Mouse (Mus musculus) lung, adult 2 months (tissue): ENCODE data around the gene Ankrd60. TPM values are rescaled to one million over a fixed set of nuclear protein-coding genes. Genes with fewer than 3 reads are reported as not detected.
A peak's percentile ranks its signal among the peaks of the same experiment; 100 is the strongest.

Source experiments
- DNase-seq: peaks from one replicate; pipeline ENCODE4 v3.0.0; 2022
- H3K4me1 ChIP-seq: fragments of 200-500 bp; 2 replicates; pipeline ENCODE4 v1.6.1; 2011; ENCODE audit warnings: low read length; ENCODE audit not compliant: control insufficient read depth, insufficient read depth
- H3K4me3 ChIP-seq: fragments of 200-500 bp; replicated peaks from 2 replicates; pipeline ENCODE3; 2011; ENCODE audit warnings: low read depth, mild to moderate bottlenecking, control low read depth, low read length; ENCODE audit errors: extremely low read depth
- CTCF ChIP-seq: fragments of 200-500 bp; IDR thresholded peaks from 2 replicates; pipeline ENCODE4 v1.5.1; 2011; ENCODE audit warnings: mild to moderate bottlenecking, low read length, control low read depth; ENCODE audit not compliant: insufficient read depth
- POLR2A ChIP-seq: fragments of 200-500 bp; IDR thresholded peaks from 2 replicates; pipeline ENCODE4 v1.6.1; 2011; ENCODE audit warnings: low read depth, mild to moderate bottlenecking, control low read depth, low read length, borderline replicate concordance; ENCODE audit errors: extremely low read depth
- WGBS: fragments of 180-500 bp; shearing (Covaris S2); methylation state at CpG from one replicate; pipeline ENCODE4 v1.1.7; 2018; 5-methylcytosine and 5-hydroxymethylcytosine counted together
- polyA plus RNA-seq: library from polyadenylated mRNA; depleted of rRNA; stranded (reverse); fragments of >200 nt; gene quantifications from 2 replicates; pipeline ENCODE4 v1.2.3, GENCODE M21; 2012; rRNA removed

Gene Ankrd60
- not detected in 2 replicates for polyA plus RNA-seq

- no peak for TF ChIP-seq CTCF
- Histone ChIP-seq H3K4me1 (no peaks in the 10 kb centered on the region), H3K4me3 (no peak within 1 kb of the TSS)
- 7% methylated on average over 58 of the region's 58 CpGs for WGBS
- no peak for DNase-seq
These were observed at the start of gene Ankrd60 for GRCm38 (mm10) chr2:173577669-173578557. Ankrd60 (minus strand) TSS chr2:173578365.

DNA sequence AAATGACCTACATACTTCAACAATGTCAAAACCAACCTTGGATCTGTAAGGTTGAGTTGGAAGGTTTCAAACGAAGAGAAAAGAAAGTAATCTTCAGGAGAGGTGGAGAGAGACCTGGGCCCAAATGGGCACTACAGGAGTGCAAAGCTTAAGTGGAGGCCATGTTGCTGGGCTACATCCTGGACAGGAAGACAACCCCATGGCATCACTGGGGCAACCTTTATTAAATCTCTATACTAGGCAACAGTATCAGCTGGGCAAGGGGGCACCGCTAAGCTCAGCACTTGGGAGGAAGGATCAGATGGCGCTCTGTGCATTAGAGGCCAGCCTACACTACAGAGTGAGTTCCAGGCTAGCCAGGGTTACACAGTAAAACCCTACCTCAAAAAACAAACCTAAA lies 47.6 kb upstream of the Ankrd60 start:
- WGBS = 95% methylated on average over 3 of the region's 3 CpGs
- no peak for TF ChIP-seq CTCF
- H3K4me1 ChIP-seq = no peaks in the 10 kb centered on the region
- no peak for DNase-seq
- H3K4me3 ChIP-seq = no peak overlapping the region

DNA sequence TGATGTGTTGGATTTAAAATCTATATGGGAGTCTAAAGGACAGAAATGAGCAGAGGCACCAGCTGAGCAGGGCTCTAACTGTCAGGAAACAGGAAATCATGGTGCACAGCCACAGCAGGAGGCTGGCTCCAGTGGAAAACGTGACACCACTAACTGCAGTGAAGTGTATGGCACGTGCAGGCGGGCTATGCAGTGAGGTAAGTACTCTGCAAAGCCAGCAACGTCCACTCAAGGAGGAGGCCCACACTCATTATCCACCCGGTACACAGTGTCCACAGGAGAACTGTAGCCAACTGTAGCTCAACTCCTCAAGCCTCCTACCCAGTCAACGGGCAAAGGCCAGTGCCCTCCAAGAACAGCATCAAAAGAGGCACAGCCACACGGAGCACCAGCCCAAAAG lies 46.5 kb upstream of the Ankrd60 start:
- no peak for TF ChIP-seq CTCF
- TF ChIP-seq POLR2A = no peak
- no peaks in the 10 kb centered on the region for H3K4me1 ChIP-seq
- H3K4me3 ChIP-seq = no peak overlapping the region
- 44% methylated on average over 7 of the region's 7 CpGs for WGBS
- DNase-seq = no peak

DNA sequence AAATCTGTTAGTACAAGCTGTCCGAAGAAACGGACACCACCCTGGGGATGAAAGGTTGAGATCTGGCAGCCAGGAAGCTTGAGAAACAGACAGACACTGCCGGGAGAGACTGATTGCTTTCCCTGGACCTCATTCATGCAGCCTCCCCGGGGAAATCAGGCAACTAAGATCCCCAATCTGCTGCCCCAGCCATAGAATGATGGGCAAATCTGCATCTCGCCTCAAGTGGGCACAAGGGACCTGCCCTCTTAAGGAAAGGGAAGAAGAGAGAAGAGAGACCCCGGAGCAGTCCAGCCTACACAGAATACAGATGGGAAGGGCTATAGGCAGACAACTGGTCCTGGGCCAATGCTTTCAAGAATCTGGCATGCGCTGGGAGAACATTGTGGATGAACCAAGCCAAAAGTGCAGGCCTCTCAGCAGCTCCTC lies 44.0 kb upstream of the Ankrd60 start:
- DNase-seq = no peak

GRCm38 (mm10) chr2:173620645-173621044 lies 42.5 kb upstream of the Ankrd60 start:
- 0 out of 2 replicates have a peak, but pooled peaks have one; percentile 8 for TF ChIP-seq CTCF
- TF ChIP-seq POLR2A = no peak
- Histone ChIP-seq H3K4me3 (no peak overlapping the region), H3K4me1 (no peaks in the 10 kb centered on the region)
- DNase-seq = no peak
- WGBS = 97% methylated on average over 4 of the region's 4 CpGs

More for the DNA sequence above, 44.0 kb upstream of the Ankrd60 start:
- 49% methylated on average over 7 of the region's 7 CpGs for WGBS
- Histone ChIP-seq H3K4me1 (no peaks in the 10 kb centered on the region), H3K4me3 (no peak overlapping the region)
- no peak for TF ChIP-seq POLR2A
- TF ChIP-seq CTCF = no peak

DNA sequence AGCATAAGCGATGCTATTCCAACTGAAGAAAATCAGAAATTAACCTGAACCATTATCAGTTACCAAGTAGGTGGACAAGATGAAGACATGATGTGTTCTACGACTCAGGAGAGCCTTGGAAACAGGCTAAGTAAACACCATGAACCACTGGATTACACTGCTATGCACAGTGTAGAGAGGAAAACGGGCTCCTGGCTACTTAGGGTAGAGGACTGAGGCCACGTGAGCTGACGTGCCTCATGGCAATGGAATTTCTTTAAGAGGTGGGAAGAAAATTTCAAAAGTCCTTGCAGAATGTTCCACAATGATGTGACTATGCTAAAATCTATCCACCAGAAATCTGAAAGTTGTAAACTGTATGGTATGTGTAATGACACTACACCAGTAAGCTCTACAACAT lies 41.0 kb upstream of the Ankrd60 start:
- Histone ChIP-seq H3K4me3 (no peak overlapping the region), H3K4me1 (no peaks in the 10 kb centered on the region)
- no peak for DNase-seq
- TF ChIP-seq POLR2A (no peak), CTCF (no peak)
- WGBS = 77% methylated on average over 5 of the region's 5 CpGs

DNA sequence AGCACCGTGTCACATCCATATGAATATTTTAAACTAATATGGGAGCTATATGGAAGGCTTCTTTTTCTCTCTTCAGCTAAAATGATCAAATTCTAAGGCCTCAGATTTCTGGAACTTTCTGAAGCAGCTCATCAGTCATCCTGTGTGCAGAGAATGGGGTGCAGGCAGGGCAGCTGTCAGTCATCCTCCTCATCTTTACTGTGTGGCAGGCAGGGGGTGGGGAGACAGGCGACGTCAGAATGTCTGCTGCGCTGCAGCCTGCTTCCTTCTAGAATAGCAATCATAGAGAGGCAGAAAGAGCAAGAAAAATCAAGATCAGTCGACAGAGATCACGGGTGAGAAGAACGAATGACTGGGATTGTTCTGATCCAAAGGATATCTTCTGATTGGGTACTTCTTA lies 38.0 kb upstream of the Ankrd60 start:
- no peaks in the 10 kb centered on the region for H3K4me1 ChIP-seq
- 84% methylated on average over 7 of the region's 7 CpGs for WGBS
- TF ChIP-seq POLR2A = no peak
- TF ChIP-seq CTCF = no peak
- no peak for DNase-seq
- no peak overlapping the region for H3K4me3 ChIP-seq

GRCm38 (mm10) chr2:173615378-173616081 lies 37.4 kb upstream of the Ankrd60 start:
- H3K4me3 ChIP-seq = no peak overlapping the region
- no peak for DNase-seq
- H3K4me1 ChIP-seq = no peaks in the 10 kb centered on the region
- 83% methylated on average over 11 of the region's 11 CpGs for WGBS
- TF ChIP-seq CTCF (no peak), POLR2A (no peak)

DNA sequence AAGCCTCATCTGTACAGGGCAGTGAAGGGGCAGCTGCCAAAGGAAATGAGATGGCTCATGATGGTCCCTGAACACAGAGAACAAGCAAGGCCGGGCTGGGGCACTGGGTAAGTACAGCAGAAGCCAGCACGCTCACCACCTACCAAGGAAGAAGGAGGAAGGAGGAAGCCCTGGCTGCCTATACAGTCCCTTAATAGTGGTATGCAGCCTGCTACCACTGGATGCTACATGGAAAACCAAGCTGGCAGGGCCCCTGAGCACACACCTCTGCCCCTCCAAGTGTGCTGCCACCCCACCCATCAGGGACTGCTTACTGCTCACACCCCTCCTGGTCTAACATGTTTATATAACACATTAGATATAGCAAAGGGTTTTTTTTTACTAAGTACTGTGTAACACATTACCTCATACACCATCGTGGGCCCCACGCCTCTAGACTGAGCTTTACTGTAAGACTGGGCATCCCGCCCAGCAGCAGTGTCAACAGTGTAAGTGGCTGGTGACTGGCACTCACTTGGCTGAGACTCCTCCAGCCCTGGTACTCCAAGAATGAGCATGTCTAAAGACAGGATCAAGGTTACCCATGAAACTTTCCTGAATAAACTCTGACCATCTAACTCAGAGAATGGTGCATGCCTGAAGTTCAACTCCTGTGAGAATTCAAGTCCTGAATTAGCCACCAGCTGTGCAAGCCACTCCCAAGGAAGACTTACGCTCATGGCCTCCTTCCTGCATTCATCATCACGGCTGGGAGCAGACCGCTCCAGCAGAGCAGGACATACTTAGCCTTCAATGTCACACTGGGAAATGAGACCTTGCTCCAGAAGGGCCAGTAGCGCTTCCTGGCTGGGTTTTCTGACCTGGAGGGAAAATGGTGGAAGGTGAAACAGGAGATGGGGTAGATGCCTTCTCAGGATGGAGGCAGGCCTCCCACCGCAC lies 30.1 kb upstream of the Ankrd60 start:
- peak; percentile 75 for DNase-seq
- no peaks in the 10 kb centered on the region for H3K4me1 ChIP-seq
- TF ChIP-seq CTCF (no peak), POLR2A (no peak)
- WGBS = 47% methylated on average over 10 of the region's 10 CpGs
- H3K4me3 ChIP-seq = no peak overlapping the region
